Mouse (Mus musculus) gastrocnemius, adult 2 months (tissue): Measurements from ENCODE around the gene Gm26558. TPM values are rescaled to one million over a fixed set of nuclear protein-coding genes. Genes with fewer than 3 reads are reported as not detected.

Source experiments
- DNase-seq: peaks from one replicate; pipeline ENCODE4 v3.0.0; 2022
- H3K27ac ChIP-seq: fragments of 200-600 bp; 2 replicates; pipeline ENCODE4 v1.8.1; 2022; ENCODE audit warnings: mild to moderate bottlenecking
- H3K4me3 ChIP-seq: fragments of 200-600 bp; 2 replicates; pipeline ENCODE4 v1.8.1; 2022; ENCODE audit warnings: mild to moderate bottlenecking, moderate library complexity
- CTCF ChIP-seq: fragments of 200-600 bp; IDR thresholded peaks from 2 replicates; pipeline ENCODE4 v1.8.1; 2022; ENCODE audit warnings: antibody characterized with exemption, mild to moderate bottlenecking, moderate library complexity
- intact Hi-C: fragments of 180-260 bp; cut with DNase I; formaldehyde crosslinking; loops from one replicate; pipeline ENCODE4 v1.15.1; 2025
- total RNA-seq, 2 experiments: library from RNA; stranded (reverse); gene quantifications; 2 replicates each; pipeline ENCODE4 v1.2.3; 2021

Gene Gm26558
- total RNA-seq, 2 experiments from 2014 or later = not detected

- no peak for TF ChIP-seq CTCF
- DNase-seq = no peak
- H3K27ac ChIP-seq = no peak overlapping the region
- intact Hi-C loops = no loop called here
- H3K4me3 ChIP-seq = no peak overlapping the region
Observed at GRCm38 (mm10) chr2:70672476-70672875, 10.6 kb upstream of the Gm26558 start.

GRCm38 (mm10) chr2:70669896-70670295, 8.0 kb upstream of the Gm26558 start:
- no peak for DNase-seq
- Histone ChIP-seq H3K27ac (no peak overlapping the region), H3K4me3 (no peak overlapping the region)
- no peak for TF ChIP-seq CTCF
- intact Hi-C loops = no loop called here

- no peak for TF ChIP-seq CTCF
- intact Hi-C loops = no loop called here
- no peak for DNase-seq
- Histone ChIP-seq H3K27ac (no peak overlapping the region), H3K4me3 (no peak overlapping the region)
Observed at GRCm38 (mm10) chr2:70669241-70669640, 7.3 kb upstream of the Gm26558 start.

GRCm38 (mm10) chr2:70667016-70667415, 5.1 kb upstream of the Gm26558 start:
- TF ChIP-seq CTCF = no peak
- no peak overlapping the region for H3K4me3 ChIP-seq
- DNase-seq = no peak
- intact Hi-C loops = no loop called here
- H3K27ac ChIP-seq = no peak overlapping the region

- no peak for TF ChIP-seq CTCF
- intact Hi-C loops = no loop called here
- Histone ChIP-seq H3K27ac (no peak overlapping the region), H3K4me3 (peak overlapping the region; percentile 4; the same call in 1 of the 2 replicates)
- no peak for DNase-seq
Observed at GRCm38 (mm10) chr2:70663764-70664163, 1.9 kb upstream of the Gm26558 start.

GRCm38 (mm10) chr2:70660887-70661714, 807 bp downstream of the Gm26558 start, which contains the start of gene Gorasp2:
Gene Gorasp2 (plus strand): TSS chr2:70661576.
- DNase-seq = peak; percentile 97
- peak within 1 kb of the TSS; percentile 77 for H3K4me3 ChIP-seq
- peak; percentile 99 for TF ChIP-seq CTCF
- intact Hi-C loops = no loop called here
- peak within 1 kb of the TSS; percentile 95 for H3K27ac ChIP-seq

GRCm38 (mm10) chr2:70657083-70657482, 4.8 kb downstream of the Gm26558 start:
- no peak for DNase-seq
- no peak for TF ChIP-seq CTCF
- Histone ChIP-seq H3K27ac (no peak overlapping the region), H3K4me3 (no peak overlapping the region)
- intact Hi-C loops = no loop called here

- no peak overlapping the region for H3K4me3 ChIP-seq
- TF ChIP-seq CTCF = no peak
- intact Hi-C loops = no loop called here
- no peak overlapping the region for H3K27ac ChIP-seq
- DNase-seq = no peak
Observed at GRCm38 (mm10) chr2:70651820-70652219, 10.1 kb downstream of the Gm26558 start.

- intact Hi-C loops = no loop called here
- no peak overlapping the region for H3K27ac ChIP-seq
- no peak for TF ChIP-seq CTCF
- no peak for DNase-seq
- no peak overlapping the region for H3K4me3 ChIP-seq
Observed at GRCm38 (mm10) chr2:70649471-70649870, 12.4 kb downstream of the Gm26558 start.

- no peak overlapping the region for H3K27ac ChIP-seq
- DNase-seq = no peak
- intact Hi-C loops = no loop called here
- no peak overlapping the region for H3K4me3 ChIP-seq
- no peak for TF ChIP-seq CTCF
Observed at GRCm38 (mm10) chr2:70648271-70648670, 13.6 kb downstream of the Gm26558 start.

GRCm38 (mm10) chr2:70647681-70648080, 14.2 kb downstream of the Gm26558 start:
- H3K4me3 ChIP-seq = no peak overlapping the region
- no peak for DNase-seq
- no peak for TF ChIP-seq CTCF
- intact Hi-C loops = no loop called here
- no peak overlapping the region for H3K27ac ChIP-seq

- DNase-seq = no peak
- TF ChIP-seq CTCF = no peak
- Histone ChIP-seq H3K4me3 (no peak overlapping the region), H3K27ac (no peak overlapping the region)
- intact Hi-C loops = no loop called here
Observed at GRCm38 (mm10) chr2:70645266-70645780, 16.6 kb downstream of the Gm26558 start.

GRCm38 (mm10) chr2:70642971-70643565, 18.8 kb downstream of the Gm26558 start:
- intact Hi-C loops = no loop called here
- Histone ChIP-seq H3K4me3 (no peak overlapping the region; the same call in 1 of the 2 replicates), H3K27ac (peak overlapping the region; percentile 56; the same call in 1 of the 2 replicates)
- no peak for TF ChIP-seq CTCF
- DNase-seq = peak; percentile 22
